In genomic region chr17:17449441-17449770, GRCm38 (mm10) we compare ENCODE assay signal across 8 mouse cellular contexts. TPM values are rescaled to one million over a fixed set of nuclear protein-coding genes. Genes with fewer than 3 reads are reported as not detected.
DNase-seq lines count a peak whose midpoint lies in the region; ATAC-seq and TF ChIP-seq lines count a peak whose summit lies in the region.

No protein-coding gene starts in this region.

- H3K4me2 ChIP-seq in forebrain, postnatal 0 days (ENCODE audit: low read depth) = peak overlapping the region; percentile 56

- peak overlapping the region; percentile 52 for H3K9ac ChIP-seq in forebrain, postnatal 0 days

- intact Hi-C loops in gastrocnemius, adult 2 months (cut with DNase I) = no loop called here
- intact Hi-C loops in gastrocnemius, postnatal 36 days (cut with DNase I) = no loop called here

- peak overlapping the region; percentile 70 for H3K4me3 ChIP-seq in gastrocnemius, adult 2 months
- H3K4me3 ChIP-seq in forebrain, postnatal 0 days (ENCODE audit: low read depth, low read length) = peak overlapping the region; percentile 32

- H3K27ac ChIP-seq in gastrocnemius, adult 2 months = peak overlapping the region; percentile 80
- peak overlapping the region; percentile 57; the same call in 1 of the 2 replicates for H3K27ac ChIP-seq in forebrain, postnatal 0 days (ENCODE audit: low read depth, low read length)

- ATAC-seq in forebrain, postnatal 0 days = peak; percentile 44

- WGBS in forebrain, postnatal 0 days = 5% methylated on average over 5 of the region's 5 CpGs

- H3K9me3 ChIP-seq in forebrain, postnatal 0 days (ENCODE audit: low read length) = no peaks in the 10 kb centered on the region

- DNase-seq in gastrocnemius, adult 2 months = no peak
- DNase-seq in gastrocnemius, postnatal 36 days = no peak
- DNase-seq in adrenal gland, postnatal 14 days = peak; percentile 43
- peak; percentile 35 for DNase-seq in forebrain, postnatal 0 days
- peak; percentile 16 for DNase-seq in kidney, adult 9 months
- DNase-seq in lung, postnatal 14 days = peak; percentile 13
- no peak for DNase-seq in thymus, adult 18-20 months
- no peak for DNase-seq in ovary, postnatal 10 days (ENCODE audit: low spot score)

- H3K4me1 ChIP-seq in forebrain, postnatal 0 days (ENCODE audit: insufficient read depth) = peaks cover 8% of the 10 kb centered on the region

- no peak for TF ChIP-seq CTCF in gastrocnemius, adult 2 months (IDR thresholded peaks at IDR 0.05)
- no peak for TF ChIP-seq CTCF in forebrain, postnatal 0 days (IDR thresholded peaks at IDR 0.05; ENCODE audit: low read depth)

- H3K36me3 ChIP-seq in forebrain, postnatal 0 days (ENCODE audit: insufficient read depth) = no peaks in the 10 kb centered on the region

- no peaks in the 10 kb centered on the region for H3K27me3 ChIP-seq in forebrain, postnatal 0 days (ENCODE audit: insufficient read depth, low read length)

RNA-seq across cellular contexts. Expression of gene Lix1, which starts 46.9 kb away (rescaled TPM):
- total RNA-seq in gastrocnemius, adult 2 months (2021) = 1 to 10 TPM in 1 of 2 experiments, under 1 TPM in 1; 0.82 to 2.0 TPM
- total RNA-seq in gastrocnemius, postnatal 36 days (2021) = 1 to 10 TPM; 1.4 to 2.0 TPM
- 6.9 and 9.6 TPM in 2 replicates for total RNA-seq in adrenal gland, postnatal 14 days (2021)
- total RNA-seq in forebrain, postnatal 0 days (2014; rRNA removed) = 27.5 and 45.4 TPM in 2 replicates
- 25.1 and 33.0 TPM in 2 replicates for polyA plus RNA-seq in forebrain, postnatal 0 days (2015; fragmentation: Nextera tagmentation; extraction: Ambion mirVana)

Comparison
In these comparisons a context has a peak if more than half of its experiments do, and no peak if none do; other contexts are left out.
1. DNase-seq: peak in adrenal gland, postnatal 14 days (single experiment), forebrain, postnatal 0 days (single experiment), kidney, adult 9 months (single experiment) and lung, postnatal 14 days (single experiment); none in gastrocnemius, adult 2 months (single experiment), gastrocnemius, postnatal 36 days (0 of 2), thymus, adult 18-20 months (0 of 2) and ovary, postnatal 10 days (single experiment).